ENCODE assay signal across 22 mouse cellular contexts in genomic region chr12:32187668-32188236, GRCm38 (mm10). TPM values are rescaled to one million over a fixed set of nuclear protein-coding genes. Genes with fewer than 3 reads are reported as not detected.
DNase-seq lines count a peak whose midpoint lies in the region; ATAC-seq and TF ChIP-seq lines count a peak whose summit lies in the region.
"Had no signal": no experiment of that assay in that cellular context is flagged by ENCODE, and none has a peak within 500 bp of the region (broad histone marks: within the 10 kb centered on the region; RNA-seq: fewer than 3 reads in every experiment).

No protein-coding gene starts in this region.

- H3K9ac ChIP-seq in heart, embryonic 12.5 days = no peak overlapping the region
- no peak overlapping the region for H3K9ac ChIP-seq in stomach, embryonic 16.5 days (ENCODE audit: low read length)
- H3K9ac ChIP-seq in intestine, postnatal 0 days (ENCODE audit: low read depth, low read length) = no peak overlapping the region
- H3K9ac ChIP-seq: embryonic facial prominence, embryonic 15.5 days; hindbrain, embryonic 14.5 days had no signal

- no peaks in the 10 kb centered on the region for H3K4me1 ChIP-seq in heart, embryonic 10.5 days
- H3K4me1 ChIP-seq in heart, embryonic 12.5 days (replicated peaks) = no peaks in the 10 kb centered on the region
- no peaks in the 10 kb centered on the region for H3K4me1 ChIP-seq in stomach, embryonic 16.5 days (ENCODE audit: control insufficient read depth, insufficient read depth, low read length)
- H3K4me1 ChIP-seq in intestine, postnatal 0 days (replicated peaks; ENCODE audit: control insufficient read depth, insufficient read depth, low read length) = no peaks in the 10 kb centered on the region; the same call in 1 of the 2 replicates
- H3K4me1 ChIP-seq: embryonic facial prominence, embryonic 15.5 days had no signal

- no peak overlapping the region for H3K27ac ChIP-seq in heart, embryonic 10.5 days
- H3K27ac ChIP-seq in heart, embryonic 12.5 days (ENCODE audit: poor library complexity, severe bottlenecking) = no peak overlapping the region
- H3K27ac ChIP-seq in stomach, embryonic 16.5 days (ENCODE audit: low read length) = no peak overlapping the region
- no peak overlapping the region for H3K27ac ChIP-seq in intestine, postnatal 0 days (ENCODE audit: low read depth, low read length)
- H3K27ac ChIP-seq: embryonic facial prominence, embryonic 15.5 days; forebrain, embryonic 10.5 days; gastrocnemius, adult 2 months; hindbrain, embryonic 10.5 days; hindbrain, embryonic 14.5 days had no signal

- no peak overlapping the region for H3K4me2 ChIP-seq in heart, embryonic 12.5 days
- no peak overlapping the region for H3K4me2 ChIP-seq in stomach, embryonic 16.5 days (ENCODE audit: low read depth, low read length)
- no peak overlapping the region for H3K4me2 ChIP-seq in intestine, postnatal 0 days (replicated peaks; ENCODE audit: low read depth)
- H3K4me2 ChIP-seq: embryonic facial prominence, embryonic 15.5 days; heart, embryonic 11.5 days; hindbrain, embryonic 14.5 days had no signal

- H3K9me3 ChIP-seq in heart, embryonic 10.5 days = no peaks in the 10 kb centered on the region
- H3K9me3 ChIP-seq in heart, embryonic 12.5 days (replicated peaks) = no peaks in the 10 kb centered on the region
- H3K9me3 ChIP-seq in stomach, embryonic 16.5 days (replicated peaks; ENCODE audit: control insufficient read depth, low read length) = no peaks in the 10 kb centered on the region
- H3K9me3 ChIP-seq in intestine, postnatal 0 days (ENCODE audit: control insufficient read depth) = no peaks in the 10 kb centered on the region
- H3K9me3 ChIP-seq: embryonic facial prominence, embryonic 15.5 days; forebrain, embryonic 10.5 days; hindbrain, embryonic 10.5 days had no signal

- WGBS in heart, embryonic 10.5 days = 69% methylated on average over 5 of the region's 5 CpGs
- WGBS in heart, embryonic 12.5 days = 72% methylated on average over 5 of the region's 5 CpGs
- 50% methylated on average over 5 of the region's 5 CpGs for WGBS in stomach, embryonic 16.5 days
- WGBS in intestine, postnatal 0 days = 43% methylated on average over 5 of the region's 5 CpGs

- peak; percentile 63 for DNase-seq in heart, embryonic 10.5 days (ENCODE audit: low spot score)
- DNase-seq in urinary bladder, adult 18-20 months (ENCODE audit: low spot score in 2 of 2) = peak; percentile 46 to 52
- no peak for DNase-seq in urinary bladder, postnatal 4 days (ENCODE audit: low spot score in 2 of 2)
- peak; percentile 27 for DNase-seq in yolk sac, embryonic 10.5 days (ENCODE audit: low spot score)
- DNase-seq: adrenal gland, postnatal 25 days; cerebellum, adult 2 months; embryo, embryonic 11 days; gastrocnemius, adult 2 months; gastrocnemius, postnatal 25 days had no signal

- H3K27me3 ChIP-seq in heart, embryonic 10.5 days (ENCODE audit: insufficient read depth, poor library complexity, severe bottlenecking) = no peaks in the 10 kb centered on the region
- H3K27me3 ChIP-seq in heart, embryonic 12.5 days (replicated peaks) = no peaks in the 10 kb centered on the region
- no peaks in the 10 kb centered on the region for H3K27me3 ChIP-seq in stomach, embryonic 16.5 days (ENCODE audit: control insufficient read depth, insufficient read depth, low read length)
- no peaks in the 10 kb centered on the region for H3K27me3 ChIP-seq in intestine, postnatal 0 days (replicated peaks; ENCODE audit: control insufficient read depth, insufficient read depth, low read length)
- H3K27me3 ChIP-seq: CH12.LX; embryonic facial prominence, embryonic 15.5 days had no signal

- ATAC-seq in heart, embryonic 12.5 days (ENCODE audit: insufficient number of reproducible peaks, low FRiP score) = no peak
- ATAC-seq in stomach, embryonic 16.5 days (ENCODE audit: insufficient read depth, low FRiP score) = peak; percentile 44; the same call in 1 of the 2 replicates
- no peak for ATAC-seq in intestine, postnatal 0 days
- ATAC-seq: activated CD4-positive, CD25-positive, alpha-beta regulatory T cell, adult 4 months; forebrain, embryonic 14.5 days; Patski had no signal

- H3K36me3 ChIP-seq in heart, embryonic 10.5 days = no peaks in the 10 kb centered on the region
- no peaks in the 10 kb centered on the region for H3K36me3 ChIP-seq in heart, embryonic 12.5 days
- no peaks in the 10 kb centered on the region for H3K36me3 ChIP-seq in stomach, embryonic 16.5 days (ENCODE audit: control insufficient read depth, insufficient read depth, low read length)
- no peaks in the 10 kb centered on the region for H3K36me3 ChIP-seq in intestine, postnatal 0 days (ENCODE audit: control insufficient read depth, insufficient read depth)
- H3K36me3 ChIP-seq: embryonic facial prominence, embryonic 15.5 days; forebrain, embryonic 10.5 days; hindbrain, embryonic 10.5 days had no signal

- H3K4me3 ChIP-seq in heart, embryonic 10.5 days = no peak overlapping the region
- H3K4me3 ChIP-seq in heart, embryonic 12.5 days = no peak overlapping the region
- H3K4me3 ChIP-seq in stomach, embryonic 16.5 days (replicated peaks; ENCODE audit: low read length) = no peak overlapping the region
- no peak overlapping the region for H3K4me3 ChIP-seq in intestine, postnatal 0 days (ENCODE audit: low read depth, low read length)
- H3K4me3 ChIP-seq: embryonic facial prominence, embryonic 15.5 days; erythroblast, embryonic 14.5 days; forebrain, embryonic 10.5 days; gastrocnemius, adult 2 months; hindbrain, embryonic 10.5 days had no signal

- TF ChIP-seq CTCF in intestine, postnatal 0 days (IDR thresholded peaks at IDR 0.05; ENCODE audit: low read depth) = no peak

RNA-seq across cellular contexts. Expression of gene Pik3cg, which starts 20.7 kb away (rescaled TPM):
- 0.70 and 0.82 TPM in 2 replicates for polyA plus RNA-seq in heart, embryonic 10.5 days (2016; fragmentation: Nextera tagmentation; extraction: Ambion mirVana)
- polyA plus RNA-seq in heart, embryonic 12.5 days (2016; fragmentation: Nextera tagmentation; extraction: Ambion mirVana) = 1.2 and 1.6 TPM in 2 replicates
- polyA plus RNA-seq in stomach, embryonic 16.5 days (2015; fragmentation: Nextera tagmentation; extraction: Ambion mirVana) = 3.3 and 3.8 TPM in 2 replicates
- polyA plus RNA-seq in intestine, postnatal 0 days (2015; fragmentation: Nextera tagmentation; extraction: Ambion mirVana) = 1.1 TPM in 2 replicates
- polyA plus RNA-seq: Patski had no signal

Comparison
In these comparisons a context has a peak if more than half of its experiments do, and no peak if none do; other contexts are left out.
1. DNase-seq: peak in heart, embryonic 10.5 days (single experiment), urinary bladder, adult 18-20 months (2 of 2) and yolk sac, embryonic 10.5 days (single experiment); none in urinary bladder, postnatal 4 days (0 of 2).